Mouse (Mus musculus): ENCODE measurements around the gene Nrcam. TPM values are rescaled to one million over a fixed set of nuclear protein-coding genes. Genes with fewer than 3 reads are reported as not detected.

Gene Nrcam
- total RNA-seq, 2 experiments from 2014 or later = not detected

- ATAC-seq (ENCODE audit: poor library complexity, severe bottlenecking) = no peak
Measured at GRCm38 (mm10) chr12:44357460-44357859, 28.8 kb downstream of the Nrcam start.

DNA sequence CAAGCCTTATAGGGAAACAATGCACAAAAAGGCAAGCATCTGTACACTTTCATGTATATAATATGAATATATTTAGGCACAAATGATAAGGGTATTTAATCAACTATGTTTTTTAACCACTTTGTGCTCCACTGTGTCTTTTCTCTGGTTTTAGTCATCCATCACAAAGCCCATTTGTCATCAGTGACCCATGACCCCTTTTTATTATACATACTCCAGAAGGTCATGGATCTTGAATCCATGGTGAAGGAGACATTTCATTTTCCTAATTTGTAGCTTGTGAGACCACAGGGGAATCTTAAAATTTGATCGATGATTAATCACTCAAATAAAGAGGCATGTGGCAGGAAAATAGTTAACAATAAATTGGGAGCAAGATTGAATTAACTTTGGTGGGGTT lies 29.2 kb downstream of the Nrcam start:
- ATAC-seq (ENCODE audit: poor library complexity, severe bottlenecking) = no peak

GRCm38 (mm10) chr12:44371076-44371710 lies 42.5 kb downstream of the Nrcam start:
- no peak for ATAC-seq (ENCODE audit: poor library complexity, severe bottlenecking)

- ATAC-seq (ENCODE audit: poor library complexity, severe bottlenecking) = no peak
Measured at GRCm38 (mm10) chr12:44375956-44376355, 47.3 kb downstream of the Nrcam start.

DNA sequence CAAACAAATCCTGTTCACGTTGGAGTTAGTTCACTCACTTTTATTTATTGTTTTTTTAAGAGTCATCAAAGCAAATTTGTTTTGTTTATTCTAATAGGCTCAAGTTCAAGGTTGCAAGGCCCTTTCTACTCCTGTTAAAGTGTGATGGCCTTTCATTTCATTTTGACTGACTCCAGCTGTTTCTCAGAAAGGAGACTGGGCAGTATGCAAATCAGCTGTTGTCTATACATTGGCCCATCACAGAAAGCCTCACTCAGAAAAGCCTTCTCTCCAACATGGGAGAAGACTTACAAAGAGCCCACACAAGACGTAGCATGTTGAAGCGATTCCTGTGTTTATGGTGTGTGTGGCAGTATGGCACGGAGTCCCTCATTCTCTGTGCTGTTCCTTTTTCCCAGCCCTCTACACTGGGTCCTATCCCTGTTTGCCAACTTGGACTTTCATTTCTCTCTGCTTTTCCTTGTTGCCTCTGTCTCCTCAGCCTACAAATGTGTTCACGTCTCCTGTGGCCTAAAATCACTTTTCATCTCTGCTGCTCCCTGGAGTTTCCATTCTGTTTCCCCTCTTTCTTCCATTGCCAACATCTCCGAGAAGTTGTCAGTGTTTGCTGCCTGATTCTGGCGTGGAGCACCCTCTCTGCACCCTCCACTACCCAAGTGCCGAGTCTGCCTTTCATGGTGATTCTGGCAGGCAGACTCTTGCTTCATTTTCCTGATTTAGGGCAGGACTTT lies 49.9 kb downstream of the Nrcam start:
- no peak for ATAC-seq (ENCODE audit: poor library complexity, severe bottlenecking)

- ATAC-seq (ENCODE audit: poor library complexity, severe bottlenecking) = no peak
Measured at GRCm38 (mm10) chr12:44380805-44381204, 52.1 kb downstream of the Nrcam start.

DNA sequence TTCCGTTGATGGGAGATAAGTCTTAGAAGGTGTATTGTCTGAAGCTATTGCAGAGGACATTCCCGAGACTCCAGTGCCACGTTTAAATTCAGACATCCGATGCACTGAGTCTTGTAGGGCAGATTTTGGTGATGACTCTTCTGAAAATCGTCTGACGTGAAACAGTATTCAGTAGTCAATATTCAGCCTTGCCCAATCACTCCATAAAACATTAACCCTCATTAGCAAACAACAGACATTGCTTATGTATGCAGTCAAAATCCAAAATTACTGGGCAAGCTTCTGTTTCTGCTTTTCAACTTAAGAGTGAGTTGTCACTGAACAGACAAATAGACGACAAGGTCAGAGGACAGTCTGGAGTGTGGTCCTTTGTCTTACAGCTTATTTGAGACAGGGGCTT lies 57.7 kb downstream of the Nrcam start:
- ATAC-seq (ENCODE audit: poor library complexity, severe bottlenecking) = no peak

DNA sequence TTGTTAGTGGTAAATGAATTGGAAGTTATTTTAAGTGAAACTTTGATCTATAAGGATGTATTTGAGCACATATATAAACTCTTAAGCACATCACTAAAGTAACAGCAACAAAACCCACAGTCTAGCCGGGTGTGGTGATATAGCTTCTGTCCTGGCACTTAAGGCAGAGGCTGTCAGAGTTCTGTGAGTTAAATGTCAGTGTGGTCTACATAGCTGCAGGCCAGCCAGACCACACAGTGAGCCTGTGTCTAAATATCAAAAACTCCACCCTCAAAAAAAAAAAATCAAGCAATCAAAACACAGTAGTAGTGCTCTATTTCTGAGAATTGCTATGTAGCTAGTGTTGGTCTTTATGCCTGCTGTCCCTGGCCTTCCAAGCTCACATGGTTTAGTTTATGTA lies 59.5 kb downstream of the Nrcam start:
- no peak for ATAC-seq (ENCODE audit: poor library complexity, severe bottlenecking)

DNA sequence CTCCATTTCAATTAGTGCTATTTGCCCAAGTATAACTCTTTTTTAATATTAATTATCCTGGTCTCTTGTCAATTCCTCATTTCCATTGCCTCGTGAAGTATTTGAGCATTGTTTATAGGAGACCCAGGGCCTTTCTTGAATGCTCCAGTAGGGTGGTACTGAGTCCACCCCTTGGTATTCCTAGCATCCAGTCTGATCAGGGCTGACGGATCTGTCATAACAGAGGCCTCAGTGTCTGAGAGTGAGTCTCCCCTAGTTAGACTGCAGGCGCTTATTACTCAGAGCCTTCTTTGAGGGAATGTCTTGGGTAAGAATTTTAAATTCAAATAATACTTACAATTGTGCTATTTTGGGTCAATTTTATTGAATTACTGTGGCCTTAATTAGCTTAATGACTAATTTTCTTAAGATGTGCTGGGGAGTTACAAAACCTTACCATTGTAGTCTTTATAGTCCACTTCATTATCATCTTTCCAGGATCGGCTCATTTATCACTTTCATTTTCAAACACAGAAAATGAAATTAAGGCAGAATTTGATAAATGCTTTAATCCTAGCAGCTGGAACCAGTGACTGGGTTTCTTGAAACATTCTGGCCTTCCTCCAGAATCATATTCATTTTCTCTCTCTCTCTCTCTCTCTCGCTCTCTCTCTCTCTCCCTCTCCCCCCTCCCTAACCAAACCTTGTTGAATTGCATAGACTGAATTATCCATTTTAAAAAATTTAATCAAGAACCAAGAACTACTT lies 61.9 kb downstream of the Nrcam start:
- ATAC-seq (ENCODE audit: poor library complexity, severe bottlenecking) = no peak

GRCm38 (mm10) chr12:44394901-44395300 lies 66.2 kb downstream of the Nrcam start:
- no peak for ATAC-seq (ENCODE audit: poor library complexity, severe bottlenecking)

DNA sequence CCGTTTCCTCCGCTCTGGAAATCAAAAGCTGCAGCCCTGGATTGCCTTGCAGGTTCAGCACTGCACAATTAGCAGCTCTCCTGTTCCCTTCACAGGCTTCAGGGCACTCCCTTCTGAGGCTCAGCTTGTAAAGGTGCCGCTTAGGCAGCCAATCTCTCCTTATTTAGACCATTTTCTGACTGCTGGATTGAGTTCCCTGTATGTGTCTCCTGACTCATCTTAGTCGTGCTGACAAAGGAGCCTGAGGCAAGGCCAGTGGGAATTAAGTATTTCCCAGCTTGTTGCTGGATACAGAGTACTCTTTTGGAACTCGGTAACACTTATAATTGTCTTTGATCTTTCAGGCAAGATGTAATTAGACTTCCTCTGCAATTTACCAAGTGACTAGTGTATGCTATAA lies 69.1 kb downstream of the Nrcam start:
- no peak for ATAC-seq (ENCODE audit: poor library complexity, severe bottlenecking)

DNA sequence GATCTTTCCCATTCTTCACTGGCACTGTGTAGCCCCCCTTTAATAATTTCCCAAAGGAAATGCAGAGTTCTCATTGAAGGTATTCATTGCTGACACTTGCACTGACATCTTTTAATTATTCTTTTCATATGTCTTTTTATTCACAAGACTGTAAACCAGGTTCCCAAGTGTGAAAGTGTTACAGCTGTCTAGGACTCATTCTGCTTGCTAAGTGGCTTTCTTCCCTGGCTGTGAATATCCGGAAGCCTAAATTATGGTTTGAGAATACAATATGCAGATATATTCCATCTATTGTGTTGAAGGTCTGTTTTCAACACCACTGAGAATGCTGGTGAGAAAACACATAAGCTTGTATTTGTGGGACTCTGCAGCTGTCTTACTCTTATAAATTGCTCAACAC lies 73.4 kb downstream of the Nrcam start:
- no peak for ATAC-seq (ENCODE audit: poor library complexity, severe bottlenecking)

DNA sequence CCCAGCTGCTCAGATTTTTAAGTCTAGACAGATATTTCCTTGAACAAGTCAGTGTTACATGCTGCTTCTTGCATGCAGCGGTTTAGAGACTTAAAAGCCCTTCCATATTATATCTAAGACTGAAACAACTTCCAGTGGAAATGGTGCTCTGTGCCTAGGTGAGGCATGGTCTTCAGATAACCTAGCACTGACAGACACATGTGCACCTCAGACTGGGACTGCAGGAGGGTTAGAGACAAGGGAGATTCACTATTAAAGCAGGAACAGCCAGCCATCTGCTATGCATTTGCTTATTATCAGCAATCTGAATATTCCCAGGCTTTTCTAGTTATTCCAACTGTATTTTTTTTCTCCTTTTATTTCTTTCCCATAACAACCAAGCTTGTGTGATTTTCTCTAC lies 74.6 kb downstream of the Nrcam start:
- ATAC-seq (ENCODE audit: poor library complexity, severe bottlenecking) = no peak

GRCm38 (mm10) chr12:44403731-44404424 lies 75.2 kb downstream of the Nrcam start:
- no peak for ATAC-seq (ENCODE audit: poor library complexity, severe bottlenecking)

DNA sequence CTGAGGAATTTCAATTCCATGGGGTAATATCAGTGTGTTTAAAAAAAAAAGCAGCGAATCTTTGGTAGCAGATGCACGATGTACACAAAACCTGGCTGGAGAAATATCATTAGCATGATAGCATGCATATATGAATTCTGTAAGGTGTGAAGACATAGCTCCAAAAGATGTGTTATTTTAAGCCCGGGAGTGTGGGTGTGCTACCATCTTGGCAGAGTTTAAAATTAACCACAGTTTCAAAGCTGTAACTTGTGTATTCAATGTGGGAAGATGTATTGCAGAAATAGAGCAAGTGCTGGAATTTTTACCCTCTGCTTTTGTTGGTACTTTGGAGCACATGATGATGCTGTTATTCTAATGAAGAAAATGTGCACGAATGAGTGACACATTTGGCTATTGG lies 81.1 kb downstream of the Nrcam start:
- no peak for ATAC-seq (ENCODE audit: poor library complexity, severe bottlenecking)

DNA sequence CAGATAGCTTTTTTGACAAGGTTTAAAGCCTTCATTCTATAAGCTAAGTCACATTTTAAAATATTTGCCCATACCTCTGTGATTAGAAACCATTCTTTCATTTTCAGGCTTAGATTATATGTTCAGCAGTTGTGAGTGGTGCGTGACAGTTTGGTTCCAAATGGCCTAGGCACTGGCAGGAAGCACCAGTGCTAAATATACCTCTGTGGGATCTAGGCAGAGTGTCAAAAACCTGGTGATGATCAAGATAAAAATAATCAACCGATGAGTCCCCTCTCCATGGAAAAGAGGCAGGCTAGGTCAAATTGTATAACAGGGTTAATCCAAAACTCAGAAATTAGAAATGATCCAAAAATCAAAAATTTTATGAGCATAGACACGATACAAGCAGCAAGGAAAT lies 82.3 kb downstream of the Nrcam start:
- ATAC-seq (ENCODE audit: poor library complexity, severe bottlenecking) = no peak

DNA sequence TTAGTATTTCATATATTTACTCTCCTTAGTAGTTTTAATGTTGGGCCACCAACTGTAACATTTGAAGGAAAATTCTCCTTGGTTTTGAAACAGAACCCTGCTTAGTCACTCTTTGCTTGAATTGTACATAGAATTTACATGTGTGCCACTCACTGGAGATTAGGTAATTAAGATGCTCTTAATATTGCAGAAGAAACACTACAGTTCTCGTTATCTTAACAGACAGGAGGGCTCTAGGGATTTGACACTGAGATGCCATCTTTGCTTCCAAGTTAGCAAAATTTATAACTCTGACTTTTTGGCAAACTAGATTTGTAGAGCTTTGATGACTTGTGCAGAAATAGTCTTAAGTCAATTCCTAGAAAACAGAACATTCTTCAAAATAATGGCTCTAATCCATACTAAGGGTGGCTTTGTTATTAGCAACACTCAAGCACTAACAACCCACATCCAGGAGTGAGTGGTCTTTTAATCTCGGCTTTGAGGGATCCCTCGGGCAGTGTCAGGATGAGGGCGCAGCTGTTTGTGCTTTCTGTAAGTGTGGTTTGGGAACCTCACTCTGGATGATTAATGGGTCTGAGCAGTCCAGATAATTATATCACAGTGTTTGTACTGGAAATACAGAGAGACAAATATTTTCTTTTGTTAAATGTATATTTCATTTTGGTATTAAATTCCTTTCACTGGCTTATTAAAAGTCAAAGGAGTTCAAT lies 93.6 kb downstream of the Nrcam start:
- no peak for ATAC-seq (ENCODE audit: poor library complexity, severe bottlenecking)

- ATAC-seq (ENCODE audit: poor library complexity, severe bottlenecking) = no peak
Measured at GRCm38 (mm10) chr12:44422867-44423255, 94.2 kb downstream of the Nrcam start.

DNA sequence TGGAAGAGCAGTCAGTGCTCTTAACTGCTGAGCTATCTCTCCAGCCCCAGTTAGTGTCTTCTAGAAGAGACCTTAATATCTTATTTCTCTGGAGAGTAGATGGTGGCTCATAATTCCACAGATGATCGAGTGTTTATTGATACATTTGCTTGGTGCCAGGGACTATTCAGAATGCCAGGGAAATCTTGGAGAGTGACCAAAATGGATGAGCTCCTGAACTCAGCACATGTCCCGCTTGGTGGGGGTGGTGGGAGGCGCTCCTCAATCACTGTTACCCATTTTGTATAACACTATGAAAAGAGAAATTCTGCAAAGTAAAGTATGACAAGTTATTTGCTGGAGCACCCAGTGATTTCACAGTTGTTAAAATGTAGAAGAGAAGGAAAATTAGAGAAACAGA lies 95.3 kb downstream of the Nrcam start:
- ATAC-seq (ENCODE audit: poor library complexity, severe bottlenecking) = no peak

- no peak for ATAC-seq (ENCODE audit: poor library complexity, severe bottlenecking)
Measured at GRCm38 (mm10) chr12:44425040-44425439, 96.4 kb downstream of the Nrcam start.

- ATAC-seq (ENCODE audit: poor library complexity, severe bottlenecking) = no peak
Measured at GRCm38 (mm10) chr12:44430335-44430734, 101.7 kb downstream of the Nrcam start.

Measured in megakaryocyte, adult 5-6 weeks (primary cell).